Mouse (Mus musculus) megakaryocyte-erythroid progenitor cell, adult 5 weeks (primary cell): ENCODE results near the gene Ms4a15. TPM values are rescaled to one million over a fixed set of nuclear protein-coding genes. Genes with fewer than 3 reads are reported as not detected.

Experiments
- polyA plus RNA-seq: library from polyadenylated mRNA; stranded (reverse); fragments of >175 nt; gene quantifications from 2 replicates; pipeline ENCODE4 v1.2.3, GENCODE M21; 2012

Ms4a15 gene
- not detected in 2 replicates for polyA plus RNA-seq

DNA sequence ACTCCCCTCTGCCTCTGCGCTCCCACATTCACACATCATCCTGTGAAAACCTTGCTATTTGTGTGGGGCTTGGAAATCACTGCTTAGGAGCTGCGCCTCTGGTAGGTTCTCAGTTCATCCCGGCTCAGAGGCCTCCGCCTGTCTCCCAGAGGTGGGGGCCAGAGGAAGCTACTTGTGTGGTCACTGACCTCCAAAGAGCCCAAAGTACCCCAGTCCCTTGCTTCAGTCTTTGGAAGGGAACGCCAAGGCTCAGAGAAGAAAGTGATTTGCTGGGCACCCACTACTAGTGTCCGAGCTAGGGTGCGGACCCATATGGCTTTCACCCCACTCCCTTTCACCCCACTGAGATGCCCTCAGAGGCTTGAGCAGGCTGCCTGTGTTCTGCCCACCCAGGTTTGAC, at the start of gene Ms4a15:
Ms4a15 (minus strand) TSS at position 101 of the 400 bp plus-strand sequence.

DNA sequence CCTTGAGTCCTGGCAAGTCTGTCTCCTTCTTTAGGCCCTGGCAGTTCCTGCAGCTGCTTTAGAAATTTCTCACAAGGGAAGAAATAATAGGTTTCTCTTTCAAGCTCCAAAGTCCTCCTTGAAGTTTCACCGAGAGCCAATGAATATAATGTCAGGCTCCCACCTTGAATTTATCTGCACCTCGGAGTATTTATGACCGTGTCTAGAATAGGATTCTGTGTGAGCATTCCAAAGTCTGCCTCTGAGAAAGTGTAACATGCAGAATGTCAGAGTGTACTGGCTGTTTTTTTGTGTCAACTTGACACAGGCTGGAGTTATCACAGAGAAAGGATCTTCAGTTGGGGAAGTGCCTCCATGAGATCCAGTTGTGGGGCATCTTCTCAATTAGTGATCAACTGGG, 24.8 kb upstream of the Ms4a15 start, which contains the start of gene Ms4a18:
Ms4a18 (minus strand) TSS at position 141 of the 400 bp plus-strand sequence.

GRCm38 (mm10) chr19:10974238-10974865, 18.7 kb downstream of the Ms4a15 start, which contains the start of gene Ms4a10:
Ms4a10 (minus strand) TSS chr19:10974670.

DNA sequence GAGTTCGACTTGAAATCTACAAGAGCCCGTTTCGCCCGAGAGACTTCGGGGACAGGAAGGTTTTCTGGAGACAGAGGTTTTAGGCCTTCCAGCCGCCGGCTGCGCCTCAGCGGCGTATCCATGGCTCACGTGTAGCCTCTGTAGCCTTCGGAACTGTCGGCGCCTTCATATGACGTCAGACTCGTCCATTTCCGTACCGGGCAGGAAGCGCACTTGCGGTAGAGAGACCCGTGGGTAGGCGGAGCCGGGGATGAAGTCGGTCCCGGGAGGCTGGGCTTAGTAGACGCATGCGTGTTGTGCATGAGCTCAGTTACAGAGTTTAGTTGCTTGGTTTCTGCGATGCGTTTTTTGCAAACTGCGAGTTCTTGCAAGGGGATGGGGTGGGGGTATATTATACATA, 43.9 kb downstream of the Ms4a15 start, which contains the start of gene Ccdc86:
Ccdc86 (minus strand) TSS at position 155 of the 400 bp plus-strand sequence.

GRCm38 (mm10) chr19:10937110-10937563, 55.9 kb downstream of the Ms4a15 start, which contains the start of gene Ptgdr2:
Ptgdr2 (plus strand) TSS chr19:10937160.

Other genes with a start within 250 kb of the Ms4a15 start
- gene Cd6, start 163.2 kb downstream of the Ms4a15 start, polyA plus RNA-seq: 1.1 and 1.6 TPM in 2 replicates
- gene Slc15a3, start 153.5 kb downstream of the Ms4a15 start, polyA plus RNA-seq: 2.4 and 2.5 TPM in 2 replicates
- gene Tmem132a, start 123.3 kb downstream of the Ms4a15 start, polyA plus RNA-seq: 2.5 and 2.6 TPM in 2 replicates
- gene Tmem109, start 111.2 kb downstream of the Ms4a15 start, polyA plus RNA-seq: 31.8 and 33.0 TPM in 2 replicates
- 86.3 and 92.4 TPM in 2 replicates for gene Prpf19, start 98.0 kb downstream of the Ms4a15 start, polyA plus RNA-seq
- gene Zp1, start 72.6 kb downstream of the Ms4a15 start, polyA plus RNA-seq: not detected in 2 replicates
- 0.15 and 0.18 TPM in 2 replicates for gene Ptgdr2, start 56.1 kb downstream of the Ms4a15 start, polyA plus RNA-seq
- 56.1 and 58.1 TPM in 2 replicates for gene Ccdc86, start 44.0 kb downstream of the Ms4a15 start, polyA plus RNA-seq
- not detected in 2 replicates for gene Ms4a10, start 18.6 kb downstream of the Ms4a15 start, polyA plus RNA-seq
- not detected in 2 replicates for gene Ms4a18, start 24.8 kb upstream of the Ms4a15 start, polyA plus RNA-seq
- not detected in 2 replicates for gene Ms4a8a, start 87.9 kb upstream of the Ms4a15 start, polyA plus RNA-seq
- gene 1700017D01Rik, start 137.6 kb upstream of the Ms4a15 start, polyA plus RNA-seq: not detected in 2 replicates
- not detected in 2 replicates for gene 1700025F22Rik, start 172.1 kb upstream of the Ms4a15 start, polyA plus RNA-seq
- gene Ms4a13, start 203.5 kb upstream of the Ms4a15 start, polyA plus RNA-seq: not detected in 2 replicates
- gene Ms4a12, start 239.2 kb upstream of the Ms4a15 start, polyA plus RNA-seq: not detected in 2 replicates